Mouse (Mus musculus) adrenal gland, postnatal 10 days (tissue): Measurements from ENCODE around the gene Masp1. TPM values are rescaled to one million over a fixed set of nuclear protein-coding genes. Genes with fewer than 3 reads are reported as not detected.
A peak's percentile ranks its signal among the peaks of the same experiment; 100 is the strongest.

ENCODE experiments used
- DNase-seq: peaks from one replicate; pipeline ENCODE4 v3.0.0; 2021; ENCODE audit warnings: mixed read lengths
- total RNA-seq, 2 experiments: library from RNA; stranded (reverse); gene quantifications; 2 replicates each; pipeline ENCODE4 v1.2.3; 2021

Gene Masp1
- total RNA-seq, 2 experiments from 2014 or later: 54.2 to 65.3 TPM

DNA sequence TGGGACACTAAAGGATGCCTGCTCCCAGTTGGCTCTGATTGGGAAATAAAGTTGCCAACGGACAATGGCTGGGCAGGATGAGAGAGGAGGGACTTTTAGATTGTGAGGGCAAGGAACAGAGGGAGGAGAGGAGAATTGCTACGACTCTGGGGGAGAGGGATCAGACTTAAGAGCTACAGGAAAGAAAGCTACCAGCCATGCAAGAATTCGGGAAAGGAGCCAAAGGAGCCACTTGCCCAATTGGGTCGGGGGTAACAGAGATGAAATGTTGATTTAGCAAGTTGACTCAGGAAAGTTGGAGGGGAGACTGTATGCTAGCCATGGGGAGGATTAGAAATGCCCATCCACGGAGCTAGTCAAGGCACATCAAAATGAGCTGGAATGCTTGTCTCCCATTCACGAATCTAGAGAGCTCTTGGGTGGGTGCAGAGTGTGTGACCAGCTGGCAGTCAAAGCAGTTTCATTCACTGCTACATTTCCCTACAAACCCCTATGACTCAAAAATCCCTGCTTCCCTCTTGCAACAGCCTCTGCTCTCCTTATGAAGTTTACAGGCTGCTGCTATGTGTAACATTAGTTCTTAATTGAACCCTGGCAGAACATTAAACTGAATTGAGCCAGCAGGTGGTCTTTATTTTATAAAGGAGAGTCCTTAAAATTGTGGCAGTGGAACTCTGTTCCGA, 61.6 kb downstream of the Masp1 start:
- no peak for DNase-seq

DNA sequence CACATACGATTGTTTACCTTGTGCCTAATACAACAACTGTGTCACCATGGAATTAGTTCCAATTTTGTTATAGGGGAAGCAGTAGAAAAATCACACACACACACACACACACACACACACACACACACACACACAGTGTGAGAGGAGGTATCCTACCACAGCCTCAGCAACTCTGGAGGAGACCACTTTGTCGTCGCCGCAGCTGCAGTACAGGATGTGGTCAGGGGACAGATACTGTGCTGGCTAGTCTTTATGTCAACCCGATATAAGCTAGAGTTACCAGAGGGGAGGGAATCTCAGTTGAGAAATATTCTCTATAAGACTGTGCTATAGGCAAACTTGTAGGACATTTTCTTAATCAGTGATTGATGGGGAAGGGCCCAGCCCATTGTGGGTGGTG, 63.3 kb downstream of the Masp1 start:
- DNase-seq: no peak

GRCm38 (mm10) chr16:23456534-23456933, 64.1 kb downstream of the Masp1 start:
- peak; percentile 61 for DNase-seq

- DNase-seq: no peak
Observed at GRCm38 (mm10) chr16:23454376-23454775, 66.2 kb downstream of the Masp1 start.

GRCm38 (mm10) chr16:23452476-23452875, 68.1 kb downstream of the Masp1 start:
- peak; percentile 77 for DNase-seq

- DNase-seq: no peak
Observed at GRCm38 (mm10) chr16:23450816-23451215, 69.8 kb downstream of the Masp1 start.

DNA sequence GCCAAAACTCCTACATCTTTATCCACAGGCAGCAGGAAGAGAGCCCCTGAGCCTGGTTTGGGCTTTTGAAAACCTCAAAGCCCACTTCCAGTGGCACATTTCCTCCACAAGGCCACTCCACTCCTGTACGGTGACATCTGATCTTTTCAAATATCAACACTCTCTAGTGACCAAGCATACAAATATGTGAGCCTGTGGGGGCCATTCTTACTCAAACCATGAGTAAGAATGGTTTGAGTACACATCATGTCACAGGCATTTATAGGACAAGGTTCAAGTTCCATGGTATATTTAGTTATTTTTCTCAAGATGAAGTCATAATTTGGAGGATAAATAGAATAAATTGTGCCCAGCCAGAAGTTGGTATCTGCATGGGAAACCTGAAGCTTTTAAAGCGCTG, 70.7 kb downstream of the Masp1 start:
- DNase-seq: no peak

DNA sequence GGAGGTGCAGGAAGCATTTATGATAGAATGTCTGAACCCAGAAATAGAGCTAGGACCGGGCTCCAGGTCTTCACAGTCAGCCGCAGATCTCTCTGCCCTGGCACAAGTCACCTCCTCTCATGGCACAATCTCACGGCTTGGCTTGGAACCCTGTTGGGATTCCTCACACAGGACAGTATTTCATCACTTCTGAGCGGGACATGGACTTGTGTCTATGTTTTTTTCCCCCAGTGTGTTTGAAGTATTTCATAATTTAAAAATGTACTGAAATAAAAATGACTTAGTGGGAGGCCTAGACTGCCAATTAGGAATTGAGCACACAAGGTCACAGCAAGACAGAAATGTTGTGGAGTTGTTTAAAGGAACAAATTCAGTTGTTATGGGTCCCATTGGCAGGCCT, 76.4 kb downstream of the Masp1 start:
- DNase-seq: peak; percentile 62

DNA sequence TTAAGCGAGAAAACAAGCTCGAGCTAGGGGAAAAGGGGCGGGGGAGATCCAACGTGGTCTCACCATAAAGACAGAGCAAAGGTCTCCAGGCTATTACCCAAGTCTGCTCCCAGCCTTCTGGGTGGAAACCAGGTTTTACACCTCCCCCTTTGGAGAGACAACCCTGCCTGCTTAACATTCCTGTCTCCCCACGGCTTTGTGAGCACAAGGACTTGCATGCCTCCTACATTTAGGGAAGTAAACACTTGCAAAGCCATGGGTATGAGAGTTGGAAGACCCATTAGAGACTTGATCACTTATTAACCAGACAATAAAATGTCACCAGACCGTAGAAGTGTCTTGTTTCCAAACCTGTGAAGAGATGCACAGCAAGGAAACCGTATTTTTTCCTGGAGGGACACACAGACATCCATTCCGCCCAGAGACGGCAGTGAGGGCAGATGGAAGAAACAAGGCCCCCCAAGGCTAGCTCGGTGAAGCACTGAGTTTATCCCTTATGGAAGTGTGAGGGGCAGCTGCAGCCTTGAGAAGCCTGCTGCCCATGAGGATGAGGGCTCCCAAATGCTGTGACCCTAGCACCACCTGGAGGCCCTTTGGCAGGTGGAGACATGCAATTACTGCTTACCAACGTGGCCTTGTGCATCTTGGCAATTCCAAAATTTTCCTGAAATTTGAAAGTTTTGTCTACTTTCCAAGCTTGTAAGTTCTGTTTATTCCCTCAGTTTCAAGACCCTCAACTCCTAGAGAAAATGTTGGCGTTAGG, 83.0 kb downstream of the Masp1 start:
- no peak for DNase-seq

DNA sequence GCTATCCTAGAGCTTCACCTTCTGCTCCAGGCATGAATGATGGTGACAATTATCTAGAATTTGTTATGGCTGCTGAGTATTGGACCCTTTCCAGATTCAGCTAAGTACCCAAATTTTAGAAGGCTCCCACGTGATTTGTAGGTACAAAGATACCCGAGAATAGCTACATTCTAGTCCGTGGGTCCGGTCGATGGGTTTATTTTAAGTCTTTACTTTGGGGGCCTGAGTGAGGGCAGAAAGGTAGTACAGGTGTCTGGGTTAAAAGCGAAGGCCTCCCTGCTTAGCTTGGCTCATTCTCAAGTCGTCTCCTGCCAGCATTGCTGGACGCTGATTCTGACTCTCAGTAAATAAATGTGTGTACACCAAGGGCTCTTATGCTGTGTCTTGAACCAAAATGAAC, 90.6 kb downstream of the Masp1 start:
- no peak for DNase-seq

GRCm38 (mm10) chr16:23428647-23429319, 91.8 kb downstream of the Masp1 start, which contains the start of gene Rtp1:
TSS of gene Rtp1 (plus strand) at chr16:23429133.
- DNase-seq: no peak

DNA sequence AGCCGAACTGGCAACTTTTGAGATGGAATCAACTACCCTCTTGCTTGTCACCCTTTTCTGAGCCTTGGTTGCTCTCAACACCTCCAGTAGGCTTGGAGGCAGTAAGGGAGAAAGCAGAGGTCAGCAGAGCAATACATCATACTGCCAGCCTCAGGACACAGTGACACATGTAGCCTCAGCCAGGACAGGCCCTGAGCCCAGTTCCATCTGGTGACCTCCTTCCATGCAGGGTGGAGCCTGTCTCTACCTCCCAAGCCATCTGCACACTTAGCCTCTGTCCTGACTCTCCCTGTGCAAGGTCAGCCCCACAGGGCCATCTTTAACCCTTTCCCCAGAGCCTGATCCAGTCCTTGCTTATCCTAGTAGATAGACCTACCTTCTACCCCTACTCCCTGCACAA, 92.9 kb downstream of the Masp1 start:
- DNase-seq: peak; percentile 38

DNA sequence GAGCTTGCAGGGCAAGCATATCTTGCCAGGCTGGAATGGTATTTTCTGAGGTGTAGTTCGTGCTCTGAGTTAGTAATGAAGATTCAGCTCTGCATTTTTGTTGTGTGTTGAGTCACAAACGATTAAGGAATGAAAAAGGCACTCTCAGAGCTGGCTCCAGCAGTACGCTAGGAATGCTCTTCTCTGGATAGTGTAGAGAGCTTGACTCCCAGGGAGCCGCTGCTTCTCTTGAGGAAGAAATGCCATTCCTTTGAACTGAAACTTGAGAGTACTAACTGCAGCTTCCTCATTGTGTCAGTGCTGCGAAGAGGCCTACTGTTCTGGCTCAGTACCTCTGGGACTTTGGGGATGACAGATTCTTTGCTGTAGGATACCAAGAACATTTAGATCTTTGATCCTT, 96.8 kb downstream of the Masp1 start:
- no peak for DNase-seq

GRCm38 (mm10) chr16:23419565-23420085, 101.0 kb downstream of the Masp1 start:
- DNase-seq: no peak

- DNase-seq: no peak
Observed at GRCm38 (mm10) chr16:23417456-23418240, 103.0 kb downstream of the Masp1 start.

DNA sequence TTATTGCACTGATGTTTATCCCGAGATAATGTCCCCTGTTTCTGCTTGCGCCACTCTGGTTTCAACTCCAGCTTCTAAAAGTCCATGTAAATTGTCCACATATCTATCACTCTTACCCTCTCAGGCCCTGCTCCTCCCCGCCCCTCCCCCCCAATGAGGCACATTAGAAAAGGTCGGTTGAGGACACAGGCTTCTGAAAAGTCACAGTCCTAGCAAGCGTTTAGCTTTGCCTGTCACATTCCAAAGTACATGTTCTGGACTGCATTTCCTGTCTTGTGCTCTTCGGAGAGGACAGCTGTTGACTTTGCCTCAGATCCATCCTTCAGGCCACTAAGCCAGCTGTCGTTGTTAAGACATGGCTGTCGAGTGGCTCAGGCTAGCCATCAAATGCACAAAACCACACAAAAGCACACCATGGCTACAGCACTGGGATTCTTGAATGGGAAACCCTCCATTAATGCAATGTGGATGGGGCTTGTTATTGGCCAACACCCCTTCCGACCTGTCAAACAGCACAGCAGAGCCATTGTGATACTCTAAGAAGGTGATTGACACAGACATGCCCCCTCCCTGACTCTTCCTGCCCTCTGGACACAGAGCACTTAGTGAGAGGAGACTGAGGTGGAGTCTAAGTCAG, 103.8 kb downstream of the Masp1 start:
- no peak for DNase-seq

DNA sequence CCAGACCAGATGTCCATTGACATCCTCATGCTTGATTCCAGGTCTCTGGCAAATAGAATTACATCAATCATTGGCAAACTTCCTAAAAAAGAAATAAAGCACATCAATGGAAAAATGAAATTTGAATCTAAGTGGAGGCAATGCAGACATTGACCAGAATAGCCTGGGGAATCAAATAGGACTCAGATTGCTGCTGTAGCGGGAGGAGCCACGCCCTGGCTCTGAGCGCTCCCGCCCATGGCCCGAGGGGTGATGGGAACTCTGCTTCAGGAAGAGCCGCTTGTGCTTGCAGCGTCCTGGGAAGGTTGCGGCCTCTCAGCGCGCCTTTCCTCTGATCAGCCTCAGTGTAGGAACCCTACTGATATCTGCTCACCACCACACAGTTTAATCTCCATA, 104.4 kb downstream of the Masp1 start:
- peak; percentile 55 for DNase-seq

DNA sequence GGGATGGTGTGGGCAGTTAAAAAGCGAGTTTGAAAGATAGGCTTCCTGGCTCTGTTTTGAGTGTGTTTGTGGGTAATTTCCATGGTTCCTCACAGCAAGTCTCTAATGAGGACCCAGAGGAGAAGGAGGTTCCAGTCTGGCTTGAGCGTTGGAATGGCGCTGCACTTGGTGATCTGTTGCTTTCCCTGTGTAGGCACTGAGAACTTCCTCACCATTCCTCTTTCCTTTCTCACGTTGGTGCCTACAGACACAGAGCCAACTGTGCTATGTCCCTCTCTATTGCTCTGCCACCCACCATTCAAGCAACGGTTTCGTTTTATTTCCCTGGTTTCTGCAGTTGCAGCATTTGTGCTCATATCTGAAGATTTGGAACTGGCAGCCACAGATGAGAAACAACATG, 107.7 kb downstream of the Masp1 start:
- DNase-seq: no peak

DNA sequence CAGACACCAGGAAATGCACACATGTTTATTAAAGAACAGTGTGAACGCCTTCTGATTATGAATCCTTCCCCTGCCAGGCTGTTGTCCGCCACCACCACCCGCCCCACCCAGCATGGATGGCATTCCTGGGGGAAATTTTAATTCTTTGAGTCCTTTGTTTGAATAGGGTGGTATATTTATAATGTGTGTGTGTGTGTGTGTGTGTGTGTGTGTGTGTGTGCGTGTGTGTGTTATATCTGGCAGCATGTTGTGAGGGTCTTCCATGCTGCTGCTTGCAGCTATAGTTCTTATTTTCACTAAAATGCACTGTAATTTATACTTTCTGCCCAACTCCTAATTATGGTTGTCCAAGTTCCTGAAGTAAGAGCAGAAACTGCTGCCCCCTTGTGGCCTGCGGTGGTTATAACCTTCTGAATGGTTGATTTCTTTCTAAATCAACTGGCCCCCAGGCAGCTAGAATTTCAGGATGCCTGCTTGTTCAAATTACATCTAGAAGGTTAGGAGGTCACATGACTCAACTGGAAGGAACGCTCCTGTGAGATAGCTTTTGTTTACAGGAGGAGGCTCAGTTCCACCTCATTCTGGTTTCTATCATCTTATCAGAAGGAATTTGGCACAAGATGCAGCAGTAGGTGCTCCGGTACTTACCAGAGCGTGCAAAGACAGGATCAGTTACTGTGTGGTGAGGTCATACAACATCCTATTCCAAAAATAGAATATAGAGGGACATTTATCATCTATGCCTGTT, 117.4 kb downstream of the Masp1 start:
- peak; percentile 87 for DNase-seq

DNA sequence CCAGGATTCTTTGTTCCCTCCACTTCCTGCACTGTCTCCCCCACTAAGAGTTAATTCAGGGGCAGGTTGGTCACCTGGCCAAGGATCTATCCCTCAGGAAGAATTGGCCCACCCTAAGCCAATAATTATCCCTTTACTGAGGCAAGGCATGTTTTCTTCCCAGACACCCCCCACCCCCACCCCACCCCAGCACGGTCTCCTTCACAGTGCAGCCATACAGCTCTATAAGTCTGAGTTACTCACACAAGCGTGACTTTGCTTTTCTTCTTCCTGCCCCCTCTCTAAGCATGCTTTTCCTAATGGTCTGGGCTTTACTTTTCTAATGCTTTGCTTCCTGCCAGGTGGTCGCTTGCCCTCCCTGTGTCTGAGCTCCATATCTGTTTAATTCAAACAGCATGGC, 118.7 kb downstream of the Masp1 start:
- DNase-seq: no peak

GRCm38 (mm10) chr16:23401463-23401862, 119.2 kb downstream of the Masp1 start:
- peak; percentile 33 for DNase-seq
